ENCODE assay signal across 8 mouse cellular contexts in genomic region chr19:46327531-46328064, GRCm38 (mm10). TPM values are rescaled to one million over a fixed set of nuclear protein-coding genes. Genes with fewer than 3 reads are reported as not detected.
A peak's percentile ranks its signal among the peaks of the same experiment; 100 is the strongest.
DNase-seq lines count a peak whose midpoint lies in the region; ATAC-seq and TF ChIP-seq lines count a peak whose summit lies in the region.

No protein-coding gene starts in this region.

- peaks cover 28% of the 10 kb centered on the region for H3K36me3 ChIP-seq in embryonic facial prominence, embryonic 10.5 days (replicated peaks)
- H3K36me3 ChIP-seq in hindbrain, postnatal 0 days (ENCODE audit: insufficient read depth, low read length) = peaks cover 12% of the 10 kb centered on the region; the same call in 1 of the 2 replicates
- peaks cover 15% of the 10 kb centered on the region for H3K36me3 ChIP-seq in midbrain, embryonic 16.5 days (ENCODE audit: control insufficient read depth, insufficient read depth, low read length)

- DNase-seq in left cerebral cortex, adult 2 months (ENCODE audit: extremely low spot score in 1 of 2, low spot score in 2 of 2) = peak in 1 of 2 experiments; percentile 21
- DNase-seq in left cerebral cortex, postnatal 25 days (ENCODE audit: low spot score in 2 of 2) = no peak
- no peak for DNase-seq in embryonic facial prominence, embryonic 10.5 days (ENCODE audit: low spot score)
- DNase-seq in hindbrain, postnatal 0 days (ENCODE audit: low spot score) = no peak
- DNase-seq in T-cell, adult 2 months (ENCODE audit: low spot score) = no peak
- DNase-seq in gastrocnemius, postnatal 4 days (ENCODE audit: low spot score in 2 of 2) = no peak

- peaks cover 80% of the 10 kb centered on the region for H3K27me3 ChIP-seq in embryonic facial prominence, embryonic 10.5 days (replicated peaks; ENCODE audit: low read depth, poor library complexity, severe bottlenecking)
- no peaks in the 10 kb centered on the region for H3K27me3 ChIP-seq in hindbrain, postnatal 0 days (ENCODE audit: insufficient read depth, low read length)
- H3K27me3 ChIP-seq in midbrain, embryonic 16.5 days (ENCODE audit: control insufficient read depth, insufficient read depth, low read depth, low read length) = no peaks in the 10 kb centered on the region

- peak overlapping the region; percentile 91 for H3K4me2 ChIP-seq in hindbrain, postnatal 0 days (ENCODE audit: low read depth, low read length)
- peak overlapping the region; percentile 98 for H3K4me2 ChIP-seq in midbrain, embryonic 16.5 days (ENCODE audit: low read length)

- no peak for ATAC-seq in hindbrain, postnatal 0 days
- ATAC-seq in midbrain, embryonic 16.5 days = peak; percentile 0; the same call in 1 of the 2 replicates
- ATAC-seq in inflammation-experienced regulatory T-cells, adult 6 months = no peak

- intact Hi-C loops in left cerebral cortex, adult 2 months (cut with DNase I) = loop anchor here (2.0 kb wide), 1 partner anchor 19 kb away; no protein-coding TSS in a partner anchor
- intact Hi-C loops in left cerebral cortex, postnatal 25 days (cut with DNase I) = loop anchor here (5.0 kb wide), 1 partner anchor 175 kb away; the partner anchor contains the start of gene Trim8

- H3K4me3 ChIP-seq in left cerebral cortex, adult 2 months = peak overlapping the region; percentile 63
- peak overlapping the region; percentile 76 for H3K4me3 ChIP-seq in embryonic facial prominence, embryonic 10.5 days
- peak overlapping the region; percentile 59 for H3K4me3 ChIP-seq in hindbrain, postnatal 0 days (ENCODE audit: low read length)
- H3K4me3 ChIP-seq in midbrain, embryonic 16.5 days (ENCODE audit: low read depth, low read length) = peak overlapping the region; percentile 75

- WGBS in embryonic facial prominence, embryonic 10.5 days = 32% methylated on average over 14 of the region's 14 CpGs
- 24% methylated on average over 14 of the region's 14 CpGs for WGBS in hindbrain, postnatal 0 days
- 26% methylated on average over 14 of the region's 14 CpGs for whole genome bisulfite sequencing in midbrain, embryonic 16.5 days

- peak overlapping the region; percentile 59 for H3K9ac ChIP-seq in hindbrain, postnatal 0 days (replicated peaks; ENCODE audit: low read length)
- H3K9ac ChIP-seq in midbrain, embryonic 16.5 days (ENCODE audit: low read depth, low read length) = peak overlapping the region; percentile 85

- no peak for TF ChIP-seq CTCF in left cerebral cortex, adult 2 months (IDR thresholded peaks at IDR 0.05)
- no peak for TF ChIP-seq CTCF in hindbrain, postnatal 0 days (IDR thresholded peaks at IDR 0.05; ENCODE audit: low read depth)

- H3K9me3 ChIP-seq in embryonic facial prominence, embryonic 10.5 days = no peaks in the 10 kb centered on the region
- no peaks in the 10 kb centered on the region for H3K9me3 ChIP-seq in hindbrain, postnatal 0 days (ENCODE audit: low read length)
- H3K9me3 ChIP-seq in midbrain, embryonic 16.5 days (replicated peaks; ENCODE audit: control insufficient read depth, low read length, poor library complexity, severe bottlenecking) = no peaks in the 10 kb centered on the region

- peak overlapping the region; percentile 87 for H3K27ac ChIP-seq in left cerebral cortex, adult 2 months
- peak overlapping the region; percentile 89 for H3K27ac ChIP-seq in embryonic facial prominence, embryonic 10.5 days (replicated peaks)
- peak overlapping the region; percentile 95 for H3K27ac ChIP-seq in hindbrain, postnatal 0 days
- peak overlapping the region; percentile 98 for H3K27ac ChIP-seq in midbrain, embryonic 16.5 days (ENCODE audit: low read length)

- peaks cover 48% of the 10 kb centered on the region for H3K4me1 ChIP-seq in embryonic facial prominence, embryonic 10.5 days
- peaks cover 11% of the 10 kb centered on the region for H3K4me1 ChIP-seq in hindbrain, postnatal 0 days (ENCODE audit: insufficient read depth, low read length)
- peaks cover 49% of the 10 kb centered on the region for H3K4me1 ChIP-seq in midbrain, embryonic 16.5 days (ENCODE audit: control insufficient read depth, insufficient read depth, low read length)

RNA-seq across cellular contexts. Expression of gene Fbxl15, which starts 0.4 kb away (rescaled TPM):
- 10 to 100 TPM; 27.0 to 29.6 TPM for total RNA-seq in left cerebral cortex, adult 2 months (2021)
- total RNA-seq in left cerebral cortex, postnatal 25 days (2021) = 10 to 100 TPM; 28.6 to 29.0 TPM
- polyA plus RNA-seq in embryonic facial prominence, embryonic 10.5 days (2016; fragmentation: Nextera tagmentation; extraction: Ambion mirVana) = 17.1 and 17.2 TPM in 2 replicates
- total RNA-seq in hindbrain, postnatal 0 days (2014; rRNA removed) = 69.1 and 71.4 TPM in 2 replicates
- polyA plus RNA-seq in hindbrain, postnatal 0 days (2015; fragmentation: Nextera tagmentation; extraction: Ambion mirVana) = 53.3 and 54.2 TPM in 2 replicates
- polyA plus RNA-seq in midbrain, embryonic 16.5 days (2015; fragmentation: Nextera tagmentation; extraction: Ambion mirVana) = 49.5 and 51.3 TPM in 2 replicates
- 1 to 10 TPM; 4.4 to 5.1 TPM for total RNA-seq in gastrocnemius, postnatal 4 days (2021)
- polyA plus RNA-seq in inflammation-experienced regulatory T-cells, adult 6 months (2017; shearing (Covaris generic)) = 1 to 10 TPM; 3.9 to 6.4 (median 4.5) TPM

RNA-seq across cellular contexts. Expression of gene Psd, which starts 0.6 kb away (rescaled TPM):
- total RNA-seq in left cerebral cortex, adult 2 months (2021) = 100 to 1,000 TPM; 605 to 647 TPM
- total RNA-seq in left cerebral cortex, postnatal 25 days (2021) = 100 to 1,000 TPM; 588 to 629 TPM
- 2.5 and 3.5 TPM in 2 replicates for polyA plus RNA-seq in embryonic facial prominence, embryonic 10.5 days (2016; fragmentation: Nextera tagmentation; extraction: Ambion mirVana)
- 380 and 396 TPM in 2 replicates for total RNA-seq in hindbrain, postnatal 0 days (2014; rRNA removed)
- 115 and 123 TPM in 2 replicates for polyA plus RNA-seq in hindbrain, postnatal 0 days (2015; fragmentation: Nextera tagmentation; extraction: Ambion mirVana)
- 129 and 146 TPM in 2 replicates for polyA plus RNA-seq in midbrain, embryonic 16.5 days (2015; fragmentation: Nextera tagmentation; extraction: Ambion mirVana)
- total RNA-seq in gastrocnemius, postnatal 4 days (2021) = 1 to 10 TPM; 2.0 to 2.9 TPM
- polyA plus RNA-seq in inflammation-experienced regulatory T-cells, adult 6 months (2017; shearing (Covaris generic)) = 1 to 10 TPM; 3.1 to 4.1 (median 4.0) TPM

RNA-seq across cellular contexts. Expression of gene Cuedc2, which starts 10.9 kb away (rescaled TPM):
- total RNA-seq in left cerebral cortex, adult 2 months (2021) = 100 to 1,000 TPM; 188 to 196 TPM
- 100 to 1,000 TPM; 174 to 185 TPM for total RNA-seq in left cerebral cortex, postnatal 25 days (2021)
- 204 and 208 TPM in 2 replicates for polyA plus RNA-seq in embryonic facial prominence, embryonic 10.5 days (2016; fragmentation: Nextera tagmentation; extraction: Ambion mirVana)
- 125 and 134 TPM in 2 replicates for total RNA-seq in hindbrain, postnatal 0 days (2014; rRNA removed)
- polyA plus RNA-seq in hindbrain, postnatal 0 days (2015; fragmentation: Nextera tagmentation; extraction: Ambion mirVana) = 312 and 326 TPM in 2 replicates
- 313 and 332 TPM in 2 replicates for polyA plus RNA-seq in midbrain, embryonic 16.5 days (2015; fragmentation: Nextera tagmentation; extraction: Ambion mirVana)
- 100 to 1,000 TPM; 106 to 120 TPM for total RNA-seq in gastrocnemius, postnatal 4 days (2021)
- 10 to 100 TPM; 34.9 to 54.1 (median 46.6) TPM for polyA plus RNA-seq in inflammation-experienced regulatory T-cells, adult 6 months (2017; shearing (Covaris generic))

RNA-seq across cellular contexts. Expression of gene Mfsd13a, which starts 13.3 kb away (rescaled TPM):
- total RNA-seq in left cerebral cortex, adult 2 months (2021) = 10 to 100 TPM; 25.5 to 25.9 TPM
- total RNA-seq in left cerebral cortex, postnatal 25 days (2021) = 10 to 100 TPM; 24.1 to 28.1 TPM
- polyA plus RNA-seq in embryonic facial prominence, embryonic 10.5 days (2016; fragmentation: Nextera tagmentation; extraction: Ambion mirVana) = 8.0 and 8.4 TPM in 2 replicates
- 7.5 and 12.3 TPM in 2 replicates for total RNA-seq in hindbrain, postnatal 0 days (2014; rRNA removed)
- polyA plus RNA-seq in hindbrain, postnatal 0 days (2015; fragmentation: Nextera tagmentation; extraction: Ambion mirVana) = 9.9 and 10.5 TPM in 2 replicates
- polyA plus RNA-seq in midbrain, embryonic 16.5 days (2015; fragmentation: Nextera tagmentation; extraction: Ambion mirVana) = 10.7 and 11.8 TPM in 2 replicates
- 1 to 10 TPM; 1.7 to 2.5 TPM for total RNA-seq in gastrocnemius, postnatal 4 days (2021)
- 1 to 10 TPM; 4.3 to 8.1 (median 5.9) TPM for polyA plus RNA-seq in inflammation-experienced regulatory T-cells, adult 6 months (2017; shearing (Covaris generic))

RNA-seq across cellular contexts. Expression of gene 2310034G01Rik, which starts 22.5 kb away (rescaled TPM):
- under 1 TPM; 0.66 to 0.91 TPM for total RNA-seq in left cerebral cortex, adult 2 months (2021)
- total RNA-seq in left cerebral cortex, postnatal 25 days (2021) = 1 to 10 TPM in 1 of 2 experiments, under 1 TPM in 1; 0.94 to 1.2 TPM
- 1.0 and 1.1 TPM in 2 replicates for polyA plus RNA-seq in embryonic facial prominence, embryonic 10.5 days (2016; fragmentation: Nextera tagmentation; extraction: Ambion mirVana)
- total RNA-seq in hindbrain, postnatal 0 days (2014; rRNA removed) = 0.89 and 3.3 TPM in 2 replicates
- 1.7 and 2.5 TPM in 2 replicates for polyA plus RNA-seq in hindbrain, postnatal 0 days (2015; fragmentation: Nextera tagmentation; extraction: Ambion mirVana)
- polyA plus RNA-seq in midbrain, embryonic 16.5 days (2015; fragmentation: Nextera tagmentation; extraction: Ambion mirVana) = 1.4 and 2.7 TPM in 2 replicates
- under 1 TPM; 0.59 to 0.70 TPM for total RNA-seq in gastrocnemius, postnatal 4 days (2021)
- polyA plus RNA-seq in inflammation-experienced regulatory T-cells, adult 6 months (2017; shearing (Covaris generic)) = under 1 TPM in 2 of 3 experiments, not detected in 1; 0.24 to 0.44 TPM

Comparison
In these comparisons a context has a peak if more than half of its experiments do, and no peak if none do; other contexts are left out.
1. RNA of gene Fbxl15, which starts 0.4 kb away (total RNA-seq): 69.1 to 71.4 TPM in hindbrain, postnatal 0 days, 27.0 to 29.6 TPM in left cerebral cortex, adult 2 months and 28.6 to 29.0 TPM in left cerebral cortex, postnatal 25 days; 4.4 to 5.1 TPM in gastrocnemius, postnatal 4 days; every median in the first group is over 4 times any median in the second.
2. RNA of gene Psd, which starts 0.6 kb away (total RNA-seq): 605 to 647 TPM in left cerebral cortex, adult 2 months, 588 to 629 TPM in left cerebral cortex, postnatal 25 days and 380 to 396 TPM in hindbrain, postnatal 0 days; 2.0 to 2.9 TPM in gastrocnemius, postnatal 4 days; every median in the first group is over 10 times any median in the second.
3. Peak in every context shown above with its lines, with median percentiles within 50 percentile points of each other: H3K27ac ChIP-seq and H3K4me3 ChIP-seq.